Mouse (Mus musculus) kidney, adult 2 months (tissue): ENCODE data around the gene Prr19.

Source experiments
- CTCF ChIP-seq: fragments of 200-500 bp; conservative IDR thresholded peaks from 2 replicates; pipeline ENCODE4 v1.5.1; 2011; ENCODE audit warnings: low read depth, mild to moderate bottlenecking, control low read depth, low read length, moderate library complexity, mixed read lengths; ENCODE audit not compliant: insufficient read depth, insufficient read length
- POLR2A ChIP-seq: fragments of 200-500 bp; IDR thresholded peaks from one replicate; pipeline ENCODE4 v1.6.1; 2011; ENCODE audit warnings: low read depth, low read length, control low read depth

GRCm38 (mm10) chr7:25296945-25297453 lies 4.2 kb upstream of the Prr19 start:
- TF ChIP-seq CTCF (no peak), POLR2A (no peak)
